Mouse (Mus musculus): ENCODE measurements at regions not wholly inside any gene's neighbourhood (a gene's known extent, or its start where the extent isn't known, plus 50 kb on each side); places are given as distances from the start of the nearest gene placed in this dataset.

DNA sequence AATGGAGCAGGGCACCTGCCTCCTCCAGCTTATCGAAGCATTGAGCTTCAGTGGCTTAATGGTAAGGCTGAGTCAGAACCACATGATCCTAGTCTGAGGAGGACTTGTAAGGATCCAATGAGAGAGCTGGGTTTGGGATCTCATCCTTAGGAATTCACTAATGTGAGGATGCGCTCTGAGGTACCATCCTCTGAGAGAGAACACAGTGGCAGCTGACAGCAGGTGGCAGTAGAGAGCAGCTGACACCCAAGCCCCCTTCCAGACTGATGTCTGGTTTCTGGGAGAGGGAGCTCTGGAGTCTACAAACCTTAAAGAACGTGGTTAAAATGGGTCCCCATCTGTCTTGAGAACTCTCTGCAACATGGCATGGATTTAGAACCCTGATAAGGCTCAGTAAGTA is 137.8 kb downstream of the B3glct start:
- 27% methylated on average over 3 of the region's 3 CpGs for WGBS
- TF ChIP-seq CTCF (IDR thresholded peaks at IDR 0.05; ENCODE audit: insufficient read depth, low read depth, low read length): peak; percentile 53
- no peak for TF ChIP-seq POLR2A (IDR thresholded peaks at IDR 0.05; ENCODE audit: insufficient read depth, low read depth, low read length)
- Histone ChIP-seq H3K4me3 (ENCODE audit: insufficient read depth, low read depth, low read length) (no peak overlapping the region), H3K27ac (ENCODE audit: insufficient read depth, low read depth, low read length) (no peak overlapping the region), H3K4me1 (ENCODE audit: control insufficient read depth, insufficient read depth, low read length) (no peaks in the 10 kb centered on the region)

DNA sequence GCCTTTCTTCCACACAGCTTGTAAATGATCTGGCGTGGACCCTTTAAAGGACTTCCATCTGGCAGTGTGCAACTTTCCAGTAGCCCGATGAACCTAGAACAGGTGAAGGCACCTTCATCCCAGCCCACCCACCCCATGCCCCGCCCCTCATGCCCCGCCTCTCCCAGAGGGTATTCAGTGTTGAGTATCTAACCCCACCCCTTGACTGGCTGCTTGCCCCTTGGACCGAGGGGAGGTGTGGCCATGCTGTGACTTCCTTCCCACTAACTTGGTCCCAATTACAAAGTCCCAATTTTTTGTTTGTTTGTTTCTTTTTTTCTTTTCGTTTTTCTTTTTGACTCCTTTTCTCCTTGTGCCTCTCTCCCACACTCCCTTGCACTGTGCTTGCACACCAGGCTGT is 140.8 kb downstream of the B3glct start:
- no peaks in the 10 kb centered on the region for H3K4me1 ChIP-seq (ENCODE audit: control insufficient read depth, insufficient read depth, low read length)
- H3K4me3 ChIP-seq (ENCODE audit: insufficient read depth, low read depth, low read length): no peak overlapping the region
- H3K27ac ChIP-seq (ENCODE audit: insufficient read depth, low read depth, low read length): no peak overlapping the region
- WGBS: 53% methylated on average over 6 of the region's 6 CpGs
- TF ChIP-seq POLR2A (IDR thresholded peaks at IDR 0.05; ENCODE audit: insufficient read depth, low read depth, low read length): no peak
- no peak for TF ChIP-seq CTCF (IDR thresholded peaks at IDR 0.05; ENCODE audit: insufficient read depth, low read depth, low read length)

DNA sequence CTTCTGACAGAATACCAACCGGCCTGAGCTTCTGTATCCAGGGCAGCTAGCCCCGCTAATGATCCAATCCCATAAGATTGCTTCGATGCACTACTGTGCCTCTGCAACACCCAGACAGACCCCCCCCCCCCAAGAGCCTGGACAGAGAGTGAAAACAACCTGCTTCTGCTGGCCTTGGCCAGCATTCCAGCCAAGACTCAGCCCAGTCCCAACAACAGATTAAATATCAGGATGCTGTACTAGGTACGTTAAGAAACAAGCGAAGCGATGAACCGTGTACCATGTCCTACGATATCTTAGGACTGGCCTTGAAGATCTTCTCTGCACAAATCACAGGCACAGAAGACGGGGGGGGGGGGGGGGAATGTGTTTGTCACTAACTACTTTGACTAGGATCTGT is 145.8 kb downstream of the B3glct start:
- WGBS: 82% methylated on average over 9 of the region's 9 CpGs
- TF ChIP-seq CTCF (IDR thresholded peaks at IDR 0.05; ENCODE audit: insufficient read depth, low read depth, low read length): no peak
- no peak for TF ChIP-seq POLR2A (IDR thresholded peaks at IDR 0.05; ENCODE audit: insufficient read depth, low read depth, low read length)
- H3K4me1 ChIP-seq (ENCODE audit: control insufficient read depth, insufficient read depth, low read length): no peaks in the 10 kb centered on the region
- no peak overlapping the region for H3K27ac ChIP-seq (ENCODE audit: insufficient read depth, low read depth, low read length)
- no peak overlapping the region for H3K4me3 ChIP-seq (ENCODE audit: insufficient read depth, low read depth, low read length)

DNA sequence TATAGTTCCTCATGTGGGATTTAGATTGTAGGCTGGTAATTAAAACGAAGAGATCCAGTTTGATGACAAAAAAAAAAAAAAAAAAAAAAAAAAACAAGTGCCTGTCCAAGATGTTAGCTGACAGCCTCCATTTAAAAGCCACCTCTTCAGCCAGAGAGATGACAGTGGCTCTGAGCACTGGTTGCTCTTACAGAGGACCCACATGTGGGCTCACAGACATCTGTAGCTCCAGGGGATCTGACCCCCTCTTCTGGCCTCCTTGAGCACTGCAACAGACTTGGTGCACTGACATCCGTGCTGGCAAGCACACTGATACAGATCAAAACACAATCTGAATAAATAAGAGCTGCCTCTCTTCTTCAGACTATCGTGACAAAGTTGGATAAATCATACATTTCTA is 149.6 kb downstream of the B3glct start:
- Histone ChIP-seq H3K27ac (ENCODE audit: insufficient read depth, low read depth, low read length) (no peak overlapping the region), H3K4me3 (ENCODE audit: insufficient read depth, low read depth, low read length) (no peak overlapping the region), H3K4me1 (ENCODE audit: control insufficient read depth, insufficient read depth, low read length) (peaks cover 5% of the 10 kb centered on the region)
- 61% methylated on average over 3 of the region's 3 CpGs for whole genome bisulfite sequencing
- no peak for TF ChIP-seq POLR2A (IDR thresholded peaks at IDR 0.05; ENCODE audit: insufficient read depth, low read depth, low read length)
- TF ChIP-seq CTCF (IDR thresholded peaks at IDR 0.05; ENCODE audit: insufficient read depth, low read depth, low read length): no peak

DNA sequence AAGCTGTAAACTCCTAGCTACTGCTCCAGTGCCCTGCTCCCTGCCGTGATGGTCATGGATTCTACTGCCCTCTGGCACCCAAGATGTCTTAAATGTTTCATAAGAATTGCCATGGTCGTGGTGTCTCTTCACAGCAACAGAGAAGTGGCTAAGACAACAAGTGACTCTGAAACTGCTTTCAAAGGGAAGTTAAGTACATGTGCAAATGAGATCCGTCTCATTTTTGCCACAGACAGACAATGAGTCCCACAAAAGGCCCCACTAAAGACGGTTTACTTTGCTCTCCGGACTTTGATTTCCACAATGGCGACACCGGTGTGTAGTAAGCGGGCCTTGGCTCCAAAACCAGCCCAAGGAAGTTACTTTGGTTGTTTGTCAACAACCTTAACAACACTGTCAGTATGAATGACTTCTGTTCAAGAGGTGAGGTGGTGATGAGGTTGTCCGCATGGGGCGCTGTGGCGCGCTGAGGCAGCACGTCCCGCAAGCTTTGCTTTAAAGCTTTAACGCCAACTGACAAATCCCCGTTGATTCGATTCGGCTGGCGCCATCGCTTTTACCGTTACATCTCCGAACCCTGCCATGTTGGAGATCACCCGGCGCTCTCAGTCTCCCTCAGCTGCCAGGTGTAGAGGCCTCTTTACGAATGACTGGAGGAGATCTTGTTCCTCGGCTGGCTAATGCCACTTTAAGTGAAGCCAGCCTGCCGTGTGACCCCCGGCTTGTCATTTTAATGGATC is 153.3 kb downstream of the B3glct start:
- Histone ChIP-seq H3K27ac (ENCODE audit: insufficient read depth, low read depth, low read length) (no peak overlapping the region), H3K4me3 (ENCODE audit: insufficient read depth, low read depth, low read length) (peak overlapping the region; percentile 46), H3K4me1 (ENCODE audit: control insufficient read depth, insufficient read depth, low read length) (peaks cover 5% of the 10 kb centered on the region)
- 5% methylated on average over 28 of the region's 28 CpGs for WGBS
- peak; percentile 91 for TF ChIP-seq CTCF (IDR thresholded peaks at IDR 0.05; ENCODE audit: insufficient read depth, low read depth, low read length)
- no peak for TF ChIP-seq POLR2A (IDR thresholded peaks at IDR 0.05; ENCODE audit: insufficient read depth, low read depth, low read length)

DNA sequence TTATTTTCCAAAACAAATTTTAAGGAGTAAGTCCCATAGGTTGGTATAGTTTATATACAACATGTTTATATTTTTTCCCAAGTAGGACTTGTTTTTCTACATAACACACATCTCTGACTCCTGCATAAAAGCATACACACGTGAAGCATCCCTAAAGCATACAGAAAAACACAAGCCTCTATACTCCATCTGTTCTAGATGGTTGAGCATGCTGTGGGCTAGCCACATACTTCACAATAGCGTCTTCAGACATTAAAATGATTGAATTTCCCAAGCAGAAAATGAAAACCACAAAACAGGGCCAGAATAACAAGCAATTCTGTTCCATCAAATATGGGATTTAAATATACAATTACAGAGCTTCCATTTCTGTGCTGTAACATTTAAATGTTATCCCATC is 159.3 kb downstream of the B3glct start:
- TF ChIP-seq POLR2A (IDR thresholded peaks at IDR 0.05; ENCODE audit: insufficient read depth, low read depth, low read length) (no peak), CTCF (IDR thresholded peaks at IDR 0.05; ENCODE audit: insufficient read depth, low read depth, low read length) (no peak)
- 75% methylated on average over 2 of the region's 2 CpGs for WGBS
- Histone ChIP-seq H3K4me1 (ENCODE audit: control insufficient read depth, insufficient read depth, low read length) (no peaks in the 10 kb centered on the region), H3K4me3 (ENCODE audit: insufficient read depth, low read depth, low read length) (no peak overlapping the region), H3K27ac (ENCODE audit: insufficient read depth, low read depth, low read length) (no peak overlapping the region)

DNA sequence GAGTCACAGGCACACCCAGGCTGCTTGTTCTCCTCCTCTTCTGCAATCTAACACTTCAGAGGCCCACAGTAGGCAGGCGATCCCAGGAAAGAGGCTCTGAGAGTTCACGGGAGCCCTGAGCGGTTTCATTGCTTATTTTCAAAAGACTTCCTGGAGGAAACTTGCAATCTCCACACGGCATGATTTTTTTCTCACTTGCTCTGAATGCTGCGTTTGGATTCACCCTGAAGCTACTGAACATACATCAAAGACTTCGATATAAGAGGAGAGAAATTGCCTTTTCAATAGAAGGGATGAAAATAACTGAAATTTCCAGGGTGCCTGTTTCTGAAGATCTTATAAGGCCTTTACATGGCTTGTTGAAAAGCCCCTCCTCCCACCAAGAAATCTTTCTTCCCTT is 164.5 kb downstream of the B3glct start:
- 71% methylated on average over 6 of the region's 6 CpGs for WGBS

DNA sequence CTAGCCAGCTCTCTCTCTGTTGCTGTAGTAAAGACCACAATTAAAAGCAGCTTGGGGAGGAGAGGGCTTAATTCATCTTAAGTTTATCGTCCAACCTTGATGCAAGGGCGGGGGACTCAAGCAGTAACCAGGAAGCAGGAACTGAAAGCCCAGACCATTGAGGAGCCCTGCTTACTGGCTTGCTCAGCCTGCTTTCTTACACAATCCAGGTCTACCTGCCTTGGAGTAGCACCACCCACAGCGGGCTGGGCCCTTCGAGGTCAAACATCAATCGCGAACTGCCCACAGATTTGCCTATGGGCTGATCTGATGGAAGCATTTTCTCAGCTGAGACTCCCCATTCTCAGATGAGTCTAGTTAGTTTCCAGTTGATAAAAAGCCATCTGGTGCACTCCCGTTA is 165.3 kb downstream of the B3glct start:
- no peaks in the 10 kb centered on the region for H3K4me1 ChIP-seq (ENCODE audit: control insufficient read depth, insufficient read depth, low read length)
- WGBS: 79% methylated on average over 7 of the region's 7 CpGs
- TF ChIP-seq POLR2A (IDR thresholded peaks at IDR 0.05; ENCODE audit: insufficient read depth, low read depth, low read length): no peak
- TF ChIP-seq CTCF (IDR thresholded peaks at IDR 0.05; ENCODE audit: insufficient read depth, low read depth, low read length): no peak
- no peak overlapping the region for H3K4me3 ChIP-seq (ENCODE audit: insufficient read depth, low read depth, low read length)
- no peak overlapping the region for H3K27ac ChIP-seq (ENCODE audit: insufficient read depth, low read depth, low read length)

More for the DNA sequence above, 164.5 kb downstream of the B3glct start:
- H3K4me1 ChIP-seq (ENCODE audit: control insufficient read depth, insufficient read depth, low read length): no peaks in the 10 kb centered on the region
- TF ChIP-seq POLR2A (IDR thresholded peaks at IDR 0.05; ENCODE audit: insufficient read depth, low read depth, low read length) (no peak), CTCF (IDR thresholded peaks at IDR 0.05; ENCODE audit: insufficient read depth, low read depth, low read length) (no peak)
- H3K4me3 ChIP-seq (ENCODE audit: insufficient read depth, low read depth, low read length): no peak overlapping the region
- H3K27ac ChIP-seq (ENCODE audit: insufficient read depth, low read depth, low read length): no peak overlapping the region

DNA sequence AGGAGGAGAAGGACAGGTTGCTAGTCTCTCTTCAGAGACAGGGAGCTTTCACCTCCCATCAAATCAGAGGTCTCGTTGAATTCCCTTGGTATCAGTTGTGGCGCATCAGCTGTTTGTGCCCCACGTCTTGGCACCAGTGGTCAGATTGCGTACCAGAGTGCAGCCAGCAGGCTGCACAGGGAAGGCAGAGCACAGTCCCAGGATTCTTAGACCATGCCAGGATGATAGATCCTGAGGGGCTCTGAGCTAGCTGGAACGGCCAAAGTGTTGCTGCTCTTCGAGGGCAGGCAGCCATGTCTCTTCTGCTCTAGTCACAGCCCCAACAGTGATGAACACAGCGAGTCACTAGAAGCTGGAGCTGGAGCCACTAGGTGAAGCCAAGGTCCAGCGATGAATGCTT is 167.2 kb downstream of the B3glct start:
- WGBS: 89% methylated on average over 8 of the region's 8 CpGs
- no peak for TF ChIP-seq CTCF (IDR thresholded peaks at IDR 0.05; ENCODE audit: insufficient read depth, low read depth, low read length)
- no peak for TF ChIP-seq POLR2A (IDR thresholded peaks at IDR 0.05; ENCODE audit: insufficient read depth, low read depth, low read length)
- no peak overlapping the region for H3K4me3 ChIP-seq (ENCODE audit: insufficient read depth, low read depth, low read length)
- no peaks in the 10 kb centered on the region for H3K4me1 ChIP-seq (ENCODE audit: control insufficient read depth, insufficient read depth, low read length)
- H3K27ac ChIP-seq (ENCODE audit: insufficient read depth, low read depth, low read length): no peak overlapping the region

All from olfactory bulb, adult 2 months (tissue).